Mouse (Mus musculus) neutrophil, adult 5-6 weeks (primary cell): ENCODE results near the gene Mpig6b. TPM values are rescaled to one million over a fixed set of nuclear protein-coding genes. Genes with fewer than 3 reads are reported as not detected.

Source experiments
- ATAC-seq: fragments of 151-379, 151-347 bp; 2 replicates; pipeline ENCODE4 v1.8.0; 2017; ENCODE audit warnings: mild to moderate bottlenecking, moderate TSS enrichment; ENCODE audit not compliant: insufficient number of reproducible peaks, poor library complexity, low FRiP score, severe bottlenecking; ENCODE audit errors: extremely low read depth
- total RNA-seq: library from RNA; stranded (forward); fragments of 200-1000 nt; gene quantifications from 2 replicates; pipeline ENCODE4 v1.2.3, GENCODE M21; 2017

The Mpig6b gene
- total RNA-seq, 1 experiment from 2014 or later, result 2.1 TPM

GRCm38 (mm10) chr17:35064378-35064877 is 1.6 kb downstream of the Mpig6b start:
- no peak for ATAC-seq

GRCm38 (mm10) chr17:35063466-35063865 is 2.5 kb downstream of the Mpig6b start:
- ATAC-seq, result no peak

- ATAC-seq, result no peak
These were observed 4.7 kb downstream of the Mpig6b start for GRCm38 (mm10) chr17:35061299-35061698.

- no peak for ATAC-seq
These were observed 5.2 kb downstream of the Mpig6b start for GRCm38 (mm10) chr17:35060737-35061297.

DNA sequence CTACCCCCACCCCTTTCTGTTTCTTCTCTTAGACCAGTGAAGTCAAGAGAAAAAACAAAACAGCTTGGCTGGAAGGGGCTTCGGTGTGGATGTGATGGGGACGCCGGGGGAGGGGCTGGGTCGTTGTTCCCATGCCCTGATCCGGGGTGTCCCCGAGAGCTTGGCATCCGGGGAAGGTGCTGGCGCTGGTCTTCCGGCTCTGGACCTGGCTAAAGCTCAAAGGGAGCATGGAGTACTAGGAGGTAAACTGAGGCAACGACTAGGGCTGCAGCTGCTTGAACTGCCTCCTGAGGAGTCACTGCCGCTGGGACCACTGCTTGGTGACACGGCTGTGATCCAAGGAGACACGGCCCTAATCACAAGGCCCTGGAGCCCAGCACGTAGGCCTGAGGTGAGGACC is 5.9 kb downstream of the Mpig6b start:
- no peak for ATAC-seq

DNA sequence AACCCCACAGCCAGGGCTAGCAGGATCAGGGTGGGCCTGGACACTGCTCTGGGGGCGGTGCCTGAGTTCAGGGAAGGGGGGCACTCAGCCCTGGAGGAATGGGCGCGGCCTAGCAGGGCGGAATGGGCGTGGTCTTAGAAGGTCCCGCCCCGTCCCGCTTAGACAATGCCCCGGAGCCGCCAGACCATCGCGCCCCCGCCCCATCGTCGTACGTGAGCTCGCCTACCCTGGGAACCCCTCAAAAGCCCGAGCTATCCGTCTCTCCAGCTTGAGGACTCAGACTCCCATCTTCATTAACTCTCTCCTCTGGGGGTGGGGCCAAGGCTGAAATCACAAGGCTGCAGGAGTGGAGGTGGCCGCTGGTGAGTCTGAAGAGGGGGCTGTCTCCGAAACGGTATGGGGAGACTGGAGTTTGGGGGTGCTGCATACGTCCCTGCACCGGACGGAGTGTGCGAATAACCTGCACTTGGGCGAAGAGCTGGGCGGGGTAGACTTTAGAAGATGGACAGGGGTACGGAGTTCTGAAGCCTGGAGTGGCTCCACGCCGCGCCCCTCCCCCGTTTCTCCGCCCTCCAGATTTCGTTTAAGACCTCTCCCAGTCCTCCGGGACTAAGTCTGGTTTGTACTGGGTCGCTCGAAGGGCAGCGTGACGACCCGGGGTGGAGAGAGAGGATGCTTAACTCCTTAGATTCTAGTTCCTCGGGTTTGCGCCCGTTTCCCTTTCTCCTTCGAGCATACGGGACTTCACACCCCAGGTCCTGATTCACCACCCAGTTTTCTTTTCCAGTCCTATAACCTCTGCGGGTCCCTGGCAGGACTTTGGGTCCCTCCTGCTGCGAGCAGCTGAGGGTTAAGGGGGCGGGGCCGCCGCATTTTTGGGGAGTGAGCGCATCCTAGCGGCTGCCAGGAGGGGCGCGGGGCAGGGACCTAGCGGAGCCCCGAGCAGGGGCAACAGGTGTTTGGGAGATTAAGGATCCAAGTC is 6.8 kb downstream of the Mpig6b start, which contains the start of gene Ddah2:
Gene Ddah2, plus strand, starts transcription at position 125 of the 982 bp plus-strand sequence.
- ATAC-seq, result peak; percentile 80

- ATAC-seq, result no peak
These were observed 7.7 kb downstream of the Mpig6b start for GRCm38 (mm10) chr17:35058316-35058715.

GRCm38 (mm10) chr17:35057090-35057489 is 8.9 kb downstream of the Mpig6b start:
- ATAC-seq, result no peak

DNA sequence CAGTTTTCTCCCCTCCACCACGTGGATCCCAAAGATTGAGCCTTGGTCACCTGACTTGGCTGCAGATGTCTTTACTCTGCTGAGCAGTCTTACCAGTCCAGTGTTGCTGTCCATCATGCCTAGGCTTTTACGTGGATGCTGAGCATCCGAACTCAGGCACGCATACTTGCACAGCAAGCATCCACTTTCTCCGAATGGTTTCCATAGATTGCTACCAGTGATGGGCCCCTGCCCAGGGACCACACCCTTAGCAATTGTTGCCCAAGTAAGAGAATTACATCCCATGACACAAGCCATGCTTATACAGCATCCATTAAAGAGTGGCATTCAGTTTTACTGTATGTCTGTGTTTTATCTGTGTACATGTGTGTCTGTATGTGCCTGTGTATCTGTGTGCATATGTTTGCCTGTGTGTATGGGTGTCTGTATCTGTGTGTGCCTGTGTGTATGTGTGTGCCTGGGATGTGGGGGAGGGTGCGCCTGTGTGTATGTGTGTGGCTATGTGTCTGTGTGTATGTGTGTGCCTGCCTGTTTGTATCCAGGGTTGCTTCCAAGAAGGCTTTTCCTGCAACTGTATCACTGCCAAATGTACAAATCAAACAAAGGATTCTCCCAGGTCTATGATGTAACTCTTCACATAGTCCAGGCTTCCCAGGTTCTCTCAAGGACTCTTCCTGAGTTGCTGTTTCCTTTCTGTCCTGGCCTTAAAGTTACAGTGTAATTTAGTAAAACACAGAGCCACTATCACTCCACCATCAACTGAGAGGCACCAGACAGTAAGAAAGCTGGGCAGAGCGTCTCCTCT is 10.1 kb downstream of the Mpig6b start:
- no peak for ATAC-seq

GRCm38 (mm10) chr17:35052271-35052798 is 13.6 kb downstream of the Mpig6b start:
- no peak for ATAC-seq

DNA sequence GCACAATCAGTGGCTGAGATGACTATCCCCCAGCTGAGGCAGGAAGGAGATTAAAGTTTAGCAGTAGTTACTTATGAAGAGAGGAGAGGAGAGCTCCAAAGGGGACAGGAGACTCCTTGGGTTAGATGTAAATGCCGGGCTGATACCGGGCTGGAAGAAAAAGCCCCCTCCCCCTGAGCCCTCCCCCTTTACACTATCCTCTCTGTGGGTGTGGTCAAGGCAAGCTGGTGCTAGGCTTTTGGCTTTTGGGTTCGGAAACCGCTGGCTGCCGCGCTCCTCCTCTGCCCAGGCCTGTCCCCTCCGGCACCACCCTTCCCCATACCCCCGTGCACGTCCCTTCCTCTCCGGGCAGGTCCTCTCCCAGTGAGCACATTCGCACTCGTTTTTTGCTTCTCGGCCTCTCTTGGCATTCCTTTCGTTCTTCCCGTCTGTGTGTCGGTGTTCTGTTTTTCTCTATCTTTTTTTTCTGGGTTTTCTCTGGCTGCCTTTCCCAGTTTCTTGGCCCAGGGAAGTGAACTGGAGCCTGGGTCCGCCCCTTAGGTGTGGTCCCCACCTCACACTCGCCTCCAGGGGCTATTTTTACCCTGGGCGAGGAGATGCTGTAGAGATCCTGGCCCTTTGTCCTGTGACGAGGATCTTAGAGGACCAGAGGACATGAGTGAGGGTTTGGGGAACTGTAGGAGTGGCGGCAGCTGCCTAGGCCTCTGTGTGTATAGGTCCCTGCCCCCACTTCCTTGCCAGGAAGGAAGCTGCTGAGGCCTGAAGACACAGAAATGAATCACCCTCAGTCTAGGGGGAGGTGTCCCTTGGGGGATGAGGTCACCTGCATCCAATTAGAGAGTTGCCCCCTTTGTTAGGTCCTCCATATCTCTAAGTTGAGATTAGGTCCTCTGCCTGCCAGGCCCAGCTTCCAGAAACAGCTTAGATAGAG is 14.6 kb downstream of the Mpig6b start:
- peak; percentile 81 for ATAC-seq

DNA sequence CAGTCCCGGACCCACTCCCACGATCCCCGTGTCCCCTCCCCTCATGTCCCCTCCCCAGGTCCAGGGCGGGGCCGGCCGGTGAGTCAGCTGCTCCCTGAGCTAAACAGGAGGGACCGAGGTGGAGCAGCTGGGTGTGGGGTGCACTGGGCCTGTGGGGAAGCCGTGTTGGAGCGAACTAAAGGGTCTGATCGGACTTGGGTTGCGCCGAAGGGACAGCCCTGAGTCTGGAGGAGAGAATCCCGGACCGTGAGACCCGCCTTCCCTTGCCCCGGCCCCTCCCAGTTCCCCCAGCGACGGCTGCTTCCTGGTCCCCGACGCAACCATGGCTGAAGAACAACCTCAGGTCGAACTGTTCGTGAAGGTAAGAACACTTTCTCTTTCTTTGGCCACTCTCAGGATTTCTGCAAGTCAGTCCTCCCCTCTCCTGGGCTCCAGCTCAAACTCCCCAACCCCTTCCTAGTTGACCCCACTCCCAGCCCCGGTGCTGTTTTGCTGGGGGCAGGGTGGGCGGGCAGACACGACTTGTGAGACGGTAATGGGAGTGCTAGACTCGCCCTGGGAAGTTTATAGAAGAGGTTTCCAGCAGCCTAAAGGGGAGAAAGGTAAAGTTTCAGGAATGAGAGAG is 15.7 kb downstream of the Mpig6b start:
- peak; percentile 9; the same call in 1 of the 2 replicates for ATAC-seq

DNA sequence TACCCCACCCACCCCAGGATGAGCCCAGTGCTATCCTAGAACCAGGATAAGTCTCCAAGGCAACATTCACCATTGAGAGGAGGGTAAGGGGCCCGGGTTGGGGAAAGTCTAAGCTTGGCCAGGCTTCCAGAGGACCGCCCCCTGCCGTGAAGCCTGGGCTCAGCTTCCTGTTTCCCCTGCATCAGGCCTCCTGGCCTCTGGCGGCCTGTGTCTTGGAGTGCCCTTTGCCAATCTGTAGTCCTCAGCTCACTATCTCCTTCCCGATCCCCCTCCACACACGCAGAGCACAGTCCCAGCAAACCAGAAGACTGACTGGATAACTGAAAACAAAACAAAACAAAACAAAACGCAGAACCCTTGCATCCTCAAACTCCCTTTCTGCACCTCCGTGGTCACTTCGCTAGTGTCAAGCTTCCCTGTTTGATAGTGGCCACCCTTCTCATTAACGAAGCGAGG is 16.4 kb downstream of the Mpig6b start, which contains the start of gene Clic1:
Gene Clic1, plus strand, starts transcription at position 406 of the 456 bp plus-strand sequence.
- no peak for ATAC-seq

- ATAC-seq, result no peak
These were observed 17.0 kb downstream of the Mpig6b start for GRCm38 (mm10) chr17:35048932-35049440.

- ATAC-seq, result peak; percentile 18; the same call in 1 of the 2 replicates
These were observed 17.6 kb downstream of the Mpig6b start for GRCm38 (mm10) chr17:35048149-35048931.

GRCm38 (mm10) chr17:35047688-35048087 is 18.3 kb downstream of the Mpig6b start:
- no peak for ATAC-seq
